Mouse (Mus musculus) heart, adult 8-10 months (tissue): ENCODE results near the gene Tacc2. TPM values are rescaled to one million over a fixed set of nuclear protein-coding genes. Genes with fewer than 3 reads are reported as not detected.

Source experiments
- DNase-seq: peaks from one replicate; pipeline ENCODE4 v3.0.0; 2022; ENCODE audit warnings: low spot score
- total RNA-seq, 4 experiments: library from RNA; stranded (reverse); gene quantifications; 2 replicates each; pipeline ENCODE4 v1.2.4; 2022

Tacc2 gene
- total RNA-seq, 4 experiments from 2014 or later, result 403 to 491 (median 419) TPM

DNA sequence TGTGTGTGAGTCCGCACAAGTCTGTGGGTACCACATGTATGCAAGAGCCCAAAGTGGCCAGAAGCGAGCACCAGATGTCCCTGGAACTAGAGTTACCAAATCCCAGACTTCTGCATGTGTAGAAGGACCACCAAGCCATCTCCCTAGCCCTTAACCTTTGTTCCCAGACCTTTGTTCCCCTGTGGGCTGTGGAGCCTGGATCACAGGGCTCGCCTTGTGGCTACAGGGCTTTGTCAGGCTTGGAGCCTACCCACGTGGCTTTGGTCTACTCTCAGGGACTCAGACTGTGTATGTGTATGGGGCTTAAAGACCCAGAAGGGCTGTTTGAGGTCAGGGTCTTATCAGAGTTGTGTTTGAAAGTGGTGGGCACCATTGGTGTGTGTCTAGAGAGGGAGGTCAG lies 111.4 kb downstream of the Tacc2 start:
- DNase-seq, result no peak

DNA sequence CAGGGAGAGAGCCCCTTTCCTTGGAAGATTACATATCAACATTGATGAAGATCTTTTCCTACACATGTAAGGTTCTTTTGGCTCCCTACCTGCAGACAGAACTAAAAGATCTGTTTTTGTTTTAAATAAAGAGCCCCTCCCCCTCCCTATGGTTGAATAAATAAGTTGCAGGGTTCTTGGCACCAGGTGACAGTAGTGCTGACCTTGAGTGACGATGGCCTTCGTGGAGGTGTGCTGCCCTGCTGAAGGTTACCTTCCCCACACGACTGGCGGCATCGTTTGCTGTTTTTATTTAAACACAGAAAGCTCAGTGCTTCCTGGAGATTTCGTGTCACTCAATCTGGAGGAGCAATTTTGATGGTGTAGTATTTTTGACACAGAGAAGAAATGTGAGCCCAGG lies 113.6 kb downstream of the Tacc2 start:
- no peak for DNase-seq

GRCm38 (mm10) chr7:130691931-130692330 lies 114.7 kb downstream of the Tacc2 start:
- DNase-seq, result no peak

DNA sequence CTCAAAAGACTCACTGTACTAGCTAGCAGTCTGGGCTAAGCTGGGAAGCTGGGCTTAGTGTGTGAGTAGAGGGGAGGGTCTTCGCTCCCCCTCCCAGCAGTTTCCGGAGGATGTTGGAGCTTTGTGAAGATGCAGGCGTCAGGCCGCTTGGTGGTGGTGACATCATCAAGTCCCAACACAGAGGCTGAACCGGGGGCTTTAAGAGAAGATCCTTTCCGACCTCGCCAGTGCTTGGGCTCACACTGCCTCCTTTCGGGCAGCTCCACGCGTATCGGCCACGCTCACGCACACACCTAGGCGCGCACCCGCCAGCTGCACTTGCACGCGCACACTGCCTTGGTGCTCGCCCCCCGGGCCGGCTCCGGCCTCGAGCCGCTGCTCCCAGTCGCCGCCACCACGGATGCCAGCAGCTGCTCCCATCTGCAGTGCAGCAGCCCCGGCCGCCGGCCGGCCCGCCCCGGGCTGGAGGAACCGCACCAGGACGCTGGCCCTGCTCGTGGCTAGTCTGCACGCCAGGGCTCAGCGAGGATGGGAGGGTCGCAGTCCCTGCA lies 115.2 kb downstream of the Tacc2 start:
- no peak for DNase-seq

DNA sequence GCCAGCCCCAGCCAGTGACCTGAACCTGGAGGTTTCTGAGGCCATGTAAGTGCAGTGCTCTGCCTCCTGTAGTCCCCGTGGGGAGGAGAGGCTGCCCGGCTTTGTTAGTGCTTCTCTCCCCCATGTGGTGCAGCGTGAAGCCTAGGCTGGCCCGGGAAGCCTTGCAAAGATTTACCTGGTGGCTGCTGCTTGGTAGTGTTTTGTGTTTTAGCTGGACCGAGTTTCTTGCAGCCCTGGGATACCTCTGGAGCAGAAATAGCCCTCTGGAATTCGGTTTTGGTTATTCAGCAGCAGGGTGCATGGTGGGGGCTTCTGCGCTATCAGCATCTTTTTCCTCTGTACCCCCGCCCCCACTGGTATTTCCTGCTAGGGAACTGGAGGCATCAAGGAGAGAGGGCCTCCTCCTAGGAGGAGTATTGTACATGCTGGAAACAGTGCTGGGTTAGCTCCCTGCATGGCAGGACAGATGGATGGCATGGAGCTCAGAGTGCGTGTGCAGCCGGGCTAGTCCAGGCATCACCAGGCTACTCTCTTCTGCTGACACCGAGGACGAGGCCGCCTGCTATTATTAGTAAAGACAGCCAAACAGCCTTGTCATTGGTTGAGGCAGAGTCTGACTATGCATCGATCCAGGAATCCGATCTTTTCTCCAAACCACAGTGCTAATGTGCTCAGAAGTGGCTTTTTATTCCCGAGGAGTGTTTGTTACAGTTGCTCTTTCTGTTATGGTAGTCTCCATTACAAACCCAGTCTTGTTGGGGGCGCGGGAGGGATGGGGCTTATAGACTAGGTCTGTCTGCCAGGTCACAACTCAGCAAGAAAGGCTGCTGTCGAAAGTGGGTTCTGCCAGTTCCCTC lies 115.9 kb downstream of the Tacc2 start:
- no peak for DNase-seq

DNA sequence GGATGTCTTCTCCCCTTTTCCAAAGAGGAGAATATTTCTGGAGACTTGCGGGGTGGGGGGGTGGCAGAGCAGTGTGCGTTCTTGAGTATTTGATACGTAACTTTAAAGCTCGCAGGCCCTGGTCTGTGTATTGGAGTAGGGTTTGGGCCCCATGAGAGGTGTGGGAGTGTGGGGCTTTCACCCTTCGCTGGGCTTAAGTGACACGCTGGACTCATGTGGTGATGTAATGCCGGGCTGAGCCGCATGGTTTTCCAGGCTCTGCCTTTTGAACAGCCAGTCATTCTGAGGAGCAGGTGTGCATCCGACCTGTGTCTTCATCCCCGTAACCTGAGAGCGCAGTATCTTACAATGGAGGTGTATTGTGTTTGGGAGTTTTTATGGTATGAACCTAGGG lies 116.6 kb downstream of the Tacc2 start:
- DNase-seq, result no peak

- no peak for DNase-seq
Observed at GRCm38 (mm10) chr7:130695669-130696338, 118.6 kb downstream of the Tacc2 start.

DNA sequence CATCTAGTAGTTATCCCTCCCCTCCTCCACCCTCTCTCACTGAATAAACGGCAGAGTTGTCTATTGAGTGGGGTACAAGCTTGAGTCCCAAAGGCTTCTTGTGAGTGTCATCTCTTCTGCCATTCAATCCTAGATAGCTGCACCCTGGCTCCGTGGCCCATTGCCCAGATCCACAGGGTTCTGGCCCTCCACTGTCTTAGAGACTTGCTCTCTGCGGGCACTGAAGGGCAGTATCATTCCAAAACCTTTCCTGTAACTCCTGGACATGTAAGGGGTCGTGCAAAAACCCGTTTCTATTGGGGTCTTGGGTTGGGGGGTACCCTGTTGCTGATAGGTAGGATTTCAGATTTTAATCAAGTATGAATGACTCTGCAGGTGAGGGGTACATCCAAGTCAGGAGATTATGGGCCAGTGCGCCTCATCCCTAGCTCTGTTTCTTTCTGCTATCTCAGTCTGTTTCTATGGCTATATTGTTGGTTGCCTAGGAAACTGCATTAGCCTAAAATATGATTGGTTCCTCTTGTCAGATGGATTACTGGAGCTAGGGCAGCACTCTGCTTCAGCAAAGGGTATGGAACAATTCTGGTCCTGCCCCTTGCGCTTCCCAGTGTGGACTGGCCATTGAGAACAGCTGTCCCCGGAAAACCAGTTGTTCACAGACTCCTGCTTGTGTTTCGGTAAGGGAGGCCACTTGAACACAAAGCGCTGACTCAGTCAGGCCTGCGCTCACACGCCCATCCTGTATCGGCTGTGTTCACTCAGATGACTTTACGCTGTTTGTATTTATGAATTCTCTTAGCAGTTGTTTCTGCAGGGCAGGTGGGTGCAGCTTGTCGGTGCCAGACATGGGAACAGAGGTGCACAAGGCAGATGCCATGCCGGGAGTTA lies 119.4 kb downstream of the Tacc2 start:
- no peak for DNase-seq

- no peak for DNase-seq
Observed at GRCm38 (mm10) chr7:130698480-130698879, 121.2 kb downstream of the Tacc2 start.

DNA sequence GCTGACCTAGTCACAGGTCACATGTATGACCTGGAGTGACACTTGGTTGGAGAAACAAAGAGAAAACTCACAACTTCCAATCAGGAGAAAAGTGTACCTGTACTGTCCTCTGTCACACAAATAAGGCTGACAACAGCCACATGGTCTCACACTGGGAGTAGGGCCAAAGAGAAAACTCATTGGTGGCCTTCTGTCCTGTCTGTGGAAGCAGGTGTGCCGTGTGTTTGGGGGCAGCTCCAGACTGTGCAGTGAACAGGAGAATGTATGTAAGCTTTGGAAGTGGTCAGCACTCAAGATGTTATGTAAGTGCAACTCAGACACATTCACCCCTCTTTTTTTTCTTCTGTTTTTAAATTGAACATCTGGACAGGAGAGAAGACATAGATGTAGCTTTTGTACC lies 124.1 kb downstream of the Tacc2 start:
- DNase-seq, result no peak

DNA sequence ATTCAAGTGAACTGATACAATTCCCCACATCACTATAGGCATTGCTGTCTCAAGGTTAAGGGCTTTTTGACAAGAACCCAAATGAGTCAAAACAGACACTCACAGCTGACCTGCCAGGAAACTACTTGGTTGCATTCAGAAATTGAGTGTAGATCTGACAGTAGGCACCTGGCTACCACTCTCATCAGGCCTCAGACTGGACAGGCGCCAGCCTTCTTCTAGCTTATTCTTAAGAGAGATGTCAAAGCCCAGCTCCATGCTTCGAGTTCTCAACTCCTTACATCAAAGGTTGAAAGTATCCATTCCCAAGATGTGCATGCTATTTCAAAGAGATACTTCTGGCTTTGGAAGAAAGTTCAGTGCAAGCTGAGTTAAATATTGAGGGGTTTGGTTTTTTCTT lies 128.0 kb downstream of the Tacc2 start:
- no peak for DNase-seq

DNA sequence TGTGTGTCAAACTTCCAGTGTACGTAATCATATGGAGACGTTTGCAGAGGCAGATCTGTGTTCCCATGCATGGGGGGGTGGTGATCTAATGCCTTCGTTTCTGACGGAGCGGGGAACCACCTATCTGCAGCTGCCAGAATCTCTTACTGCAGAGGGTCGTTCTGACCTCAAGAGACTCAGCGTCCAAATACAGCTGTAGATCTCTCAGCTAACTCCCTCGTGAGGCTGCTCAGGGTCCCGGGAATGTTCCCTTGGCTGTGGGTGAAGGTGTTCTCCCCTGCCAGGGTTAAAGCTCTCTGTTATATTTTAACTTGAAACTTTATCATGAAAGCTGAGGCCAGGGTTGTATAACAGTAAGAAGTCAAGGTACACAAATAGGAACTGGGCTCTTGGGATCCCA lies 131.7 kb downstream of the Tacc2 start:
- DNase-seq, result no peak

DNA sequence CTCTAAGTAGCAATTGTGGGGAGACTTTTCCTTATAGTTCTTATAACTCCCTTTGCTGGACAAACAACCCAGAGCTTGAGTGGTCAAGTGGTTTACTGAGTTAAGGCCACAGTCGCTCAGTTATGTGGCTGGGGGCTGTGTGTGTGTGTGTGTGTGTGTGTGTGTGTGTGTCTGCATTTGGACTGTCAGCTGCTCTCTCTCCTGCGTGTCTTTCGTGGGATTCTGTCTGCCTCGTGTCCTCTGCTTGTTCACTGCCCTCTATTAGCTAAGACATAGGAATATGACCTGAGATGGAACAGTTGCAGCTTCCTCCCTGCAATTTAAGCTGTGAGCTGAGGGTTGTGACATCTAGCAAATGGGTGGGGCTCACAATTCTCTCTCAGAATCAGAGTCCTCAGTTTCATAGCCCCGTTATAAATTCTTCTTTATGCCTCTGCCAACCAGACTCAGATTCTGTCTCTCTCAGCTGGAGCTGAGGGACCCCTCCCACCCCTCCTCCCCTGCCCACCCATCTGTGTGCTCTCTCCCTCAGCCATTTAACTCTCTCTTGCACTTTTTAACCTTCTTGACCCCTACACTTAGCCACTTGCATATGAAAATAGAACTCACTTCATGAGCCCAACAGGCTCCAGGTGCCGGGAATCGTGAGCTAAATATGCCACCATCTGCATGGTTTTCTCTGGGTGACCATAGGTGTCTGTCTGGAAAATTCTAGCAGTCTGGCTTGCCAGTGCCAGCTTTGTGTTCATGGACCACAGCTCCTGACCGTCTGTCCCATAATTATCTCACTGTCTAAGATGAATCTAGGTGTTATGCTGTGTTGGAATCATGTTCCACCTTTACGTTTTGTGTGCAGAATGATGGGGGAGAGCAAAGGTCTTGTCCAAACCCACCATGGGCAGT lies 132.4 kb downstream of the Tacc2 start:
- no peak for DNase-seq

DNA sequence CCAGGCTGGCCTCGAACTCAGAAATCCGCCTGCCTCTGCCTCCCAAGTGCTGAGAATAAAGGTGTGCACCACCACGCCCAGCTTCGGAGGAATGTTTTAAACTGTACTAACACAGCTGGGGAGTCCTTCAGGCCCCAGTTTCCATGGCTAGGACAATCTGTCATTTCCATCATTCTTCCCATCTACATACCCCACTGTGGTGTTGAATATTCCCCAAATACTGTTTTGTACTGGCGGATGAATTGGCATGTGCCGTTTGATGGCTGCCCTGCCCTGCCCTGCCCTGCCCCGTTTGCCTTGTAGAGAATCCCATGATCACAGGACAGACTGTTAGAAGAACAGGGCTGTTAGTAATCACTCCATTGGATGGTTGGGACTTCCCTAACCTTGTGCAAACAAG lies 134.6 kb downstream of the Tacc2 start:
- DNase-seq, result no peak

DNA sequence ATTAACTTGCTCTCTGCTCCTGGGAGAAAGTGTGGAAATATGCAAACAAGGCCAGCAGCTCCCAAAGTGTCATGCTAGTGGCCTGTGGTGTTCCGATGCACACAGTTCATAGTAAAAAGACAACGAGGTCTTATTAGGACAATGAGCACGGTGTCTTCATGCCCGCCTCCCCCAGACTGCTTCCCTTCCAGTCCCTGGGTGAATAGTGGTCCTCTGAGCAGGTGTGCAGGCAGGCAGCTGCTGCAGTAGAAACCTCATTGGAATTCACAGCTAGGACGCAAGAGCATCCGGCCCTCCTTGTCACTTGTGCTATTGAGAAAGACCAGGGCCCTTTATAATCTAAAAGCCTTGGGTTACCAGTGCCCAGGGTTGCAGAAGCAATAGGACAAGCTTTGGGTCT lies 136.1 kb downstream of the Tacc2 start:
- DNase-seq, result no peak

GRCm38 (mm10) chr7:130715467-130715866 lies 138.2 kb downstream of the Tacc2 start:
- DNase-seq, result no peak

GRCm38 (mm10) chr7:130716341-130716740 lies 139.1 kb downstream of the Tacc2 start:
- no peak for DNase-seq

- DNase-seq, result no peak
Observed at GRCm38 (mm10) chr7:130716989-130717388, 139.8 kb downstream of the Tacc2 start.

- no peak for DNase-seq
Observed at GRCm38 (mm10) chr7:130719931-130720598, 142.8 kb downstream of the Tacc2 start.

DNA sequence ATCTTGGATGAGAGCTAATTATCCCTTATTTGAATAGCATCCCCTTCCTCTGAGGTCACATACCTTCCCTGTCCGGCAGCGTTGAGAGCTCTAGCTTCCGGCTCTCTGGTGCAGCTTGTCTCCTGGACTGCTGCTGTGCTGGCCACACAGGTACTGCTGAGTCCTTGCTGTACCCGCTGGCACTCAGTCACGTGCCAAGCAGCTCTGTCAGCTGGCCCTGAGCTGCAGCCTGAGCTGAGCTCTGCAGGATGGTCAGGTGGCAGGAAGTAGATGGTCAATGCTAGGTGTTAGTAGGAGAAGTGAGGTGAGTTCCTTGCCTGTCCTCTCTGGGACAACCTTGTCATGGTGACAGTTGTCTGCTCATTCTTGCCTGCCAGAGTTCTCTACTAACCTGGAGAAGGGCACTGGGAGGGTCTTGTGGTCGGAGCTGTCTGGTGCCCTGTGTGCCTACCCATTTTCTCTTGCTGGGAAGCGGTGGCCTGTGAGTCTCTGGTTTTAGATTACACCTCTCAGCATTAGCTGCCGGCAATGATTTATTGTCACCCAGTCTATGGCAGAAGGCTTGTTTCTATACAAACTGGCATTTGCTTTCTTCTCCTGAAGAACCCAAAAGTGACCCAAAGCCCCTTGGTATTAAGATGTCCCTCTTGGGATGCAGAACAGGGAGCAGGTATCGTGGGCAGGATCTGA lies 143.6 kb downstream of the Tacc2 start:
- DNase-seq, result no peak
